Comparison of ENCODE assay signal across 25 mouse cellular contexts in genomic region chr1:20917496-20918050, GRCm38 (mm10). TPM values are rescaled to one million over a fixed set of nuclear protein-coding genes. Genes with fewer than 3 reads are reported as not detected.
"Had no signal": no experiment of that assay in that cellular context is flagged by ENCODE, and none has a peak within 500 bp of the region (broad histone marks: within the 10 kb centered on the region; RNA-seq: fewer than 3 reads in every experiment).

No protein-coding gene starts in this region.

- H3K4me1 ChIP-seq: limb, embryonic 12.5 days had no signal

- H3K27ac ChIP-seq: kidney, postnatal 0 days; limb, embryonic 12.5 days; limb, embryonic 15.5 days; liver, embryonic 14.5 days; midbrain, embryonic 12.5 days; neural tube, embryonic 13.5 days; stomach, embryonic 15.5 days had no signal

- H3K9me3 ChIP-seq: limb, embryonic 12.5 days; limb, embryonic 15.5 days; midbrain, embryonic 12.5 days; neural tube, embryonic 13.5 days; stomach, embryonic 15.5 days had no signal

- H3K27me3 ChIP-seq: limb, embryonic 12.5 days; limb, embryonic 15.5 days; midbrain, embryonic 12.5 days; neural tube, embryonic 13.5 days; stomach, embryonic 15.5 days had no signal

- DNase-seq: kidney, adult 2 months; kidney, postnatal 25 days; left cerebral cortex, postnatal 4 days; liver, postnatal 0 days; lung, embryonic 14.5 days; lung, postnatal 4 days; retina, postnatal 1 day; right cerebral cortex, postnatal 25 days; spleen, adult 18-20 months; thymus, adult 2 months; thymus, postnatal 14 days; thymus, postnatal 4 days had no signal

- ATAC-seq: liver, postnatal 0 days; lung, postnatal 0 days; midbrain, embryonic 16.5 days had no signal

- H3K36me3 ChIP-seq: limb, embryonic 12.5 days; limb, embryonic 15.5 days; midbrain, embryonic 12.5 days; neural tube, embryonic 13.5 days; stomach, embryonic 15.5 days had no signal

- H3K4me3 ChIP-seq: limb, embryonic 12.5 days; limb, embryonic 15.5 days; midbrain, embryonic 12.5 days; myocyte; neural tube, embryonic 13.5 days; stomach, embryonic 15.5 days had no signal

- H3K4me2 ChIP-seq: limb, embryonic 12.5 days; limb, embryonic 15.5 days; liver, embryonic 11.5 days; lung, embryonic 14.5 days; midbrain, embryonic 12.5 days; neural tube, embryonic 13.5 days; stomach, embryonic 15.5 days had no signal

- H3K9ac ChIP-seq: limb, embryonic 12.5 days; limb, embryonic 15.5 days; liver, embryonic 14.5 days; liver, postnatal 0 days; lung, embryonic 14.5 days; midbrain, embryonic 12.5 days; neural tube, embryonic 13.5 days; stomach, embryonic 15.5 days had no signal

RNA-seq across cellular contexts. Expression of gene Efhc1, which starts 33.9 kb away (rescaled TPM):
- total RNA-seq: megakaryocyte-erythroid progenitor cell, adult 5-6 weeks; monocyte, adult 5-6 weeks had no signal
